19 mouse cellular contexts compared by ENCODE assay signal in the genomic region with DNA sequence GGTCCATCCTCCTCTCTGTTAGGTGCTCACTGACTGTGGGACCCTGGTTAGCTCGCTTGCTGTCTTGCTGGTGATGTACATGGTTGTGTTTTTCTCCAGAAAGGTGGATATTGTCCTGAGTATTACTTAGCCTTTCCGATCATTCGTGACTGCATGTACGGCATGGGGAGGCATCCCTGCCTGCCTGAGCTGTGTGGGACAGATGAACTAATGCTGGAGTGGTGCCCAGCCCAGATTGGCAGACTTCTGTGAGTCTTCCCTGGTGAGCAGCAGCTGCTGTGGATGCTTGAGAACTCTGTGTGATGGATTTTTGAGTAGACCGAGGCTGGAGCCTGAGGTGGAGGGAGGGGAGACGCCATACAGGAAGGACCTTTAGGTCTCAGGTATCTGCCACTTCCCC. TPM values are rescaled to one million over a fixed set of nuclear protein-coding genes. Genes with fewer than 3 reads are reported as not detected.
DNase-seq lines count a peak whose midpoint lies in the region; ATAC-seq and TF ChIP-seq lines count a peak whose summit lies in the region.
"Had no signal": no experiment of that assay in that cellular context is flagged by ENCODE, and none has a peak within 500 bp of the region (broad histone marks: within the 10 kb centered on the region; RNA-seq: fewer than 3 reads in every experiment).

No protein-coding gene starts in this region.

- no peaks in the 10 kb centered on the region for H3K36me3 ChIP-seq in forebrain, embryonic 13.5 days (ENCODE audit: poor library complexity, severe bottlenecking)
- H3K36me3 ChIP-seq in forebrain, embryonic 11.5 days (ENCODE audit: control insufficient read depth, insufficient read depth, low read length) = no peaks in the 10 kb centered on the region
- no peaks in the 10 kb centered on the region for H3K36me3 ChIP-seq in neural tube, embryonic 11.5 days (ENCODE audit: control insufficient read depth, insufficient read depth, low read length)
- no peaks in the 10 kb centered on the region for H3K36me3 ChIP-seq in neural tube, embryonic 15.5 days
- H3K36me3 ChIP-seq in heart, adult 2 months (ENCODE audit: control insufficient read depth, insufficient read depth, low read length) = no peaks in the 10 kb centered on the region
- H3K36me3 ChIP-seq: embryonic facial prominence, embryonic 10.5 days; limb, embryonic 10.5 days had no signal

- H3K27me3 ChIP-seq in forebrain, embryonic 13.5 days = no peaks in the 10 kb centered on the region
- H3K27me3 ChIP-seq in forebrain, embryonic 11.5 days (ENCODE audit: control insufficient read depth, insufficient read depth, low read length) = no peaks in the 10 kb centered on the region
- no peaks in the 10 kb centered on the region for H3K27me3 ChIP-seq in neural tube, embryonic 11.5 days (ENCODE audit: control insufficient read depth, insufficient read depth, low read length)
- H3K27me3 ChIP-seq in neural tube, embryonic 15.5 days (replicated peaks) = no peaks in the 10 kb centered on the region
- no peaks in the 10 kb centered on the region for H3K27me3 ChIP-seq in heart, adult 2 months (ENCODE audit: control insufficient read depth, insufficient read depth, low read length)

- TF ChIP-seq CTCF in heart, adult 2 months (IDR thresholded peaks at IDR 0.05) = no peak

- H3K4me1 ChIP-seq in forebrain, embryonic 13.5 days = no peaks in the 10 kb centered on the region
- H3K4me1 ChIP-seq in forebrain, embryonic 11.5 days (replicated peaks; ENCODE audit: control insufficient read depth, insufficient read depth, low read length) = no peaks in the 10 kb centered on the region
- no peaks in the 10 kb centered on the region for H3K4me1 ChIP-seq in neural tube, embryonic 11.5 days (ENCODE audit: control insufficient read depth, insufficient read depth, low read length)
- no peaks in the 10 kb centered on the region for H3K4me1 ChIP-seq in neural tube, embryonic 15.5 days
- no peaks in the 10 kb centered on the region for H3K4me1 ChIP-seq in heart, adult 2 months (ENCODE audit: control insufficient read depth, insufficient read depth, low read length)
- H3K4me1 ChIP-seq: embryonic facial prominence, embryonic 10.5 days; limb, embryonic 10.5 days had no signal

- no peak for TF ChIP-seq POLR2A in heart, adult 2 months (IDR thresholded peaks at IDR 0.05; ENCODE audit: insufficient read depth, low read depth, low read length)

- ATAC-seq in forebrain, embryonic 13.5 days = 0 out of 2 replicates have a peak, but pooled peaks have one; percentile 33
- ATAC-seq in forebrain, embryonic 11.5 days (replicated peaks; ENCODE audit: low FRiP score) = no peak
- ATAC-seq in neural tube, embryonic 11.5 days (ENCODE audit: insufficient read depth, low FRiP score, low TSS enrichment) = no peak
- no peak for ATAC-seq in neural tube, embryonic 15.5 days (ENCODE audit: low FRiP score)
- ATAC-seq: intestine, embryonic 16.5 days had no signal

- no peak overlapping the region for H3K4me3 ChIP-seq in forebrain, embryonic 13.5 days
- no peak overlapping the region for H3K4me3 ChIP-seq in forebrain, embryonic 11.5 days (ENCODE audit: low read depth, low read length)
- no peak overlapping the region for H3K4me3 ChIP-seq in neural tube, embryonic 11.5 days (ENCODE audit: low read depth, low read length)
- H3K4me3 ChIP-seq in neural tube, embryonic 15.5 days (replicated peaks) = no peak overlapping the region
- H3K4me3 ChIP-seq in heart, adult 2 months = no peak overlapping the region
- H3K4me3 ChIP-seq: embryonic facial prominence, embryonic 10.5 days; limb, embryonic 10.5 days had no signal

- H3K27ac ChIP-seq in forebrain, embryonic 13.5 days = peak overlapping the region; percentile 35; the same call in 1 of the 2 replicates
- H3K27ac ChIP-seq in forebrain, embryonic 11.5 days (ENCODE audit: low read depth, low read length) = no peak overlapping the region
- H3K27ac ChIP-seq in neural tube, embryonic 11.5 days (ENCODE audit: low read depth, low read length) = no peak overlapping the region
- no peak overlapping the region for H3K27ac ChIP-seq in neural tube, embryonic 15.5 days (replicated peaks)
- no peak overlapping the region for H3K27ac ChIP-seq in heart, adult 2 months
- H3K27ac ChIP-seq: embryonic facial prominence, embryonic 10.5 days; limb, embryonic 10.5 days; liver, embryonic 14.5 days; stomach, postnatal 0 days had no signal

- no peak for TF ChIP-seq EP300 in heart, adult 2 months (IDR thresholded peaks at IDR 0.05; ENCODE audit: insufficient read depth, low read depth, low read length)

- H3K9me3 ChIP-seq in forebrain, embryonic 13.5 days (replicated peaks) = no peaks in the 10 kb centered on the region
- H3K9me3 ChIP-seq in forebrain, embryonic 11.5 days (ENCODE audit: control insufficient read depth, low read length) = no peaks in the 10 kb centered on the region
- H3K9me3 ChIP-seq in neural tube, embryonic 11.5 days (ENCODE audit: control insufficient read depth, low read length) = no peaks in the 10 kb centered on the region
- H3K9me3 ChIP-seq in neural tube, embryonic 15.5 days (replicated peaks) = no peaks in the 10 kb centered on the region
- H3K9me3 ChIP-seq: embryonic facial prominence, embryonic 10.5 days; limb, embryonic 10.5 days had no signal

- DNase-seq in forebrain, embryonic 11.5 days (ENCODE audit: low spot score) = no peak
- peak; percentile 5 for DNase-seq in neural tube, embryonic 11.5 days (ENCODE audit: low spot score)
- DNase-seq in cerebellum, postnatal 36 days = peak; percentile 84 to 86
- peak; percentile 57 for DNase-seq in right cerebral cortex, postnatal 14 days
- no peak for DNase-seq in yolk sac, embryonic 10.5 days (ENCODE audit: low spot score)
- DNase-seq in heart, adult 2 months = no peak
- DNase-seq: gastrocnemius, postnatal 10 days; heart, postnatal 4 days; kidney, postnatal 25 days; lung, postnatal 10 days; thymus, postnatal 4 days had no signal

- H3K9ac ChIP-seq in forebrain, embryonic 13.5 days = no peak overlapping the region
- H3K9ac ChIP-seq in forebrain, embryonic 11.5 days (ENCODE audit: low read length) = no peak overlapping the region
- H3K9ac ChIP-seq in neural tube, embryonic 11.5 days (ENCODE audit: low read length) = no peak overlapping the region
- H3K9ac ChIP-seq in neural tube, embryonic 15.5 days (replicated peaks) = no peak overlapping the region
- H3K9ac ChIP-seq in heart, adult 2 months (ENCODE audit: low read depth, low read length) = no peak overlapping the region
- H3K9ac ChIP-seq: liver, embryonic 14.5 days had no signal

- WGBS in forebrain, embryonic 13.5 days = 87% methylated on average over 6 of the region's 6 CpGs
- WGBS in forebrain, embryonic 11.5 days = 94% methylated on average over 6 of the region's 6 CpGs
- WGBS in neural tube, embryonic 11.5 days = 93% methylated on average over 6 of the region's 6 CpGs
- whole genome bisulfite sequencing in neural tube, embryonic 15.5 days = 70% methylated on average over 6 of the region's 6 CpGs
- 67% methylated on average over 6 of the region's 6 CpGs for WGBS in heart, adult 2 months

- intact Hi-C loops in heart, adult 2 months (cut with DNase I) = no loop called here

- H3K4me2 ChIP-seq in forebrain, embryonic 13.5 days = no peak overlapping the region
- H3K4me2 ChIP-seq in forebrain, embryonic 11.5 days (ENCODE audit: low read depth, low read length, severe bottlenecking) = no peak overlapping the region
- H3K4me2 ChIP-seq in neural tube, embryonic 11.5 days (ENCODE audit: low read depth) = no peak overlapping the region
- no peak overlapping the region for H3K4me2 ChIP-seq in neural tube, embryonic 15.5 days
- H3K4me2 ChIP-seq: heart, embryonic 11.5 days had no signal

- no peaks in the 10 kb centered on the region for H3K79me2 ChIP-seq in heart, adult 2 months (replicated peaks; ENCODE audit: control insufficient read depth, insufficient read depth, low read length)

RNA-seq across cellular contexts. Expression of gene Tesc, which starts 17.4 kb away (rescaled TPM):
- polyA plus RNA-seq in forebrain, embryonic 13.5 days (2015; fragmentation: Nextera tagmentation; extraction: Ambion mirVana) = 4.5 and 5.2 TPM in 2 replicates
- 0.91 and 1.8 TPM in 2 replicates for polyA plus RNA-seq in forebrain, embryonic 11.5 days (2014; fragmentation: Nextera tagmentation; extraction: Ambion mirVana)
- polyA plus RNA-seq in neural tube, embryonic 11.5 days (2014; fragmentation: Nextera tagmentation; extraction: Ambion mirVana) = 0.46 and 0.76 TPM in 2 replicates
- polyA plus RNA-seq in neural tube, embryonic 15.5 days (2015; fragmentation: Nextera tagmentation; extraction: Ambion mirVana) = 3.5 and 3.9 TPM in 2 replicates
- total RNA-seq in heart, adult 2 months (2021) = 100 to 1,000 TPM; 200 to 231 TPM
- 125 and 164 TPM in 2 replicates for polyA plus RNA-seq in heart, adult 2 months (2012; rRNA removed)

Comparison
In these comparisons a context has a peak if more than half of its experiments do, and no peak if none do; other contexts are left out.
1. DNase-seq: peak in neural tube, embryonic 11.5 days (single experiment), cerebellum, postnatal 36 days (2 of 2) and right cerebral cortex, postnatal 14 days (single experiment); none in forebrain, embryonic 11.5 days (single experiment), yolk sac, embryonic 10.5 days (single experiment) and heart, adult 2 months (0 of 2).
2. RNA of gene Tesc, which starts 17.4 kb away (polyA plus RNA-seq): 125 to 164 TPM in heart, adult 2 months; 4.5 to 5.2 TPM in forebrain, embryonic 13.5 days, 3.5 to 3.9 TPM in neural tube, embryonic 15.5 days, 0.91 to 1.8 TPM in forebrain, embryonic 11.5 days and 0.46 to 0.76 TPM in neural tube, embryonic 11.5 days; every median in the first group is over 10 times any median in the second.